Mouse (Mus musculus) embryonic fibroblast, embryonic 13.5 days (primary cell): ENCODE measurements around the gene Tdrd7.

Source experiments
- CTCF ChIP-seq: IDR thresholded peaks from 2 replicates; pipeline ENCODE4 v1.5.1; 2011; ENCODE audit warnings: mild to moderate bottlenecking, control low read depth, low read length, moderate library complexity, borderline replicate concordance; ENCODE audit not compliant: insufficient read depth
- POLR2A ChIP-seq: IDR thresholded peaks from 2 replicates; pipeline ENCODE4 v1.6.1; 2011; ENCODE audit warnings: low read depth, mild to moderate bottlenecking, control low read depth, low read length, moderate library complexity

- TF ChIP-seq CTCF, result no peak
- TF ChIP-seq POLR2A, result no peak
Measured at GRCm38 (mm10) chr4:46061259-46061962, 96.3 kb downstream of the Tdrd7 start.
